Mouse (Mus musculus): ENCODE data around the gene Wasl. TPM values are rescaled to one million over a fixed set of nuclear protein-coding genes. Genes with fewer than 3 reads are reported as not detected.

The Wasl gene
- polyA plus RNA-seq, 1 experiment: 30.6 TPM

GRCm38 (mm10) chr6:24573319-24573718 lies 91.5 kb downstream of the Wasl start:
- TF ChIP-seq POLR2A (IDR thresholded peaks at IDR 0.05; ENCODE audit: borderline replicate concordance, extremely low read depth, insufficient read depth, insufficient read length, poor library complexity, severe bottlenecking) (no peak), CTCF (IDR thresholded peaks at IDR 0.05; ENCODE audit: borderline replicate concordance, extremely low read depth, insufficient read depth, insufficient read length) (no peak)
- no peak for DNase-seq (ENCODE audit: low read depth)

GRCm38 (mm10) chr6:24572431-24572830 lies 92.4 kb downstream of the Wasl start:
- TF ChIP-seq CTCF (IDR thresholded peaks at IDR 0.05; ENCODE audit: borderline replicate concordance, extremely low read depth, insufficient read depth, insufficient read length) (no peak), POLR2A (IDR thresholded peaks at IDR 0.05; ENCODE audit: borderline replicate concordance, extremely low read depth, insufficient read depth, insufficient read length, poor library complexity, severe bottlenecking) (no peak)

GRCm38 (mm10) chr6:24571126-24571525 lies 93.7 kb downstream of the Wasl start:
- TF ChIP-seq POLR2A (IDR thresholded peaks at IDR 0.05; ENCODE audit: borderline replicate concordance, extremely low read depth, insufficient read depth, insufficient read length, poor library complexity, severe bottlenecking): no peak
- no peak for TF ChIP-seq CTCF (IDR thresholded peaks at IDR 0.05; ENCODE audit: borderline replicate concordance, extremely low read depth, insufficient read depth, insufficient read length)
- no peak for DNase-seq (ENCODE audit: low read depth)

More at GRCm38 (mm10) chr6:24572431-24572830, 92.4 kb downstream of the Wasl start:
- no peak for DNase-seq (ENCODE audit: low read depth)

- no peak for DNase-seq (ENCODE audit: low read depth)
- TF ChIP-seq CTCF (IDR thresholded peaks at IDR 0.05; ENCODE audit: borderline replicate concordance, extremely low read depth, insufficient read depth, insufficient read length) (no peak), POLR2A (IDR thresholded peaks at IDR 0.05; ENCODE audit: borderline replicate concordance, extremely low read depth, insufficient read depth, insufficient read length, poor library complexity, severe bottlenecking) (no peak)
These were observed 94.5 kb downstream of the Wasl start for GRCm38 (mm10) chr6:24570278-24570677.

- TF ChIP-seq CTCF (IDR thresholded peaks at IDR 0.05; ENCODE audit: borderline replicate concordance, extremely low read depth, insufficient read depth, insufficient read length) (no peak), POLR2A (IDR thresholded peaks at IDR 0.05; ENCODE audit: borderline replicate concordance, extremely low read depth, insufficient read depth, insufficient read length, poor library complexity, severe bottlenecking) (no peak)
- DNase-seq (ENCODE audit: low read depth): no peak
These were observed 95.1 kb downstream of the Wasl start for GRCm38 (mm10) chr6:24569711-24570110.

GRCm38 (mm10) chr6:24568963-24569362 lies 95.8 kb downstream of the Wasl start:
- TF ChIP-seq CTCF (IDR thresholded peaks at IDR 0.05; ENCODE audit: borderline replicate concordance, extremely low read depth, insufficient read depth, insufficient read length): no peak
- no peak for TF ChIP-seq POLR2A (IDR thresholded peaks at IDR 0.05; ENCODE audit: borderline replicate concordance, extremely low read depth, insufficient read depth, insufficient read length, poor library complexity, severe bottlenecking)
- no peak for DNase-seq (ENCODE audit: low read depth)

GRCm38 (mm10) chr6:24564886-24565285 lies 99.9 kb downstream of the Wasl start:
- no peak for TF ChIP-seq POLR2A (IDR thresholded peaks at IDR 0.05; ENCODE audit: borderline replicate concordance, extremely low read depth, insufficient read depth, insufficient read length, poor library complexity, severe bottlenecking)
- no peak for TF ChIP-seq CTCF (IDR thresholded peaks at IDR 0.05; ENCODE audit: borderline replicate concordance, extremely low read depth, insufficient read depth, insufficient read length)

GRCm38 (mm10) chr6:24564081-24564480 lies 100.7 kb downstream of the Wasl start:
- peak; percentile 14 for DNase-seq (ENCODE audit: low read depth)

More at GRCm38 (mm10) chr6:24564886-24565285, 99.9 kb downstream of the Wasl start:
- DNase-seq (ENCODE audit: low read depth): no peak

More at GRCm38 (mm10) chr6:24564081-24564480, 100.7 kb downstream of the Wasl start:
- TF ChIP-seq POLR2A (IDR thresholded peaks at IDR 0.05; ENCODE audit: borderline replicate concordance, extremely low read depth, insufficient read depth, insufficient read length, poor library complexity, severe bottlenecking): no peak
- TF ChIP-seq CTCF (IDR thresholded peaks at IDR 0.05; ENCODE audit: borderline replicate concordance, extremely low read depth, insufficient read depth, insufficient read length): no peak

Other genes starting within 250 kb of the Wasl start
- 0.82 and 1.4 TPM in 2 replicates for gene Iqub, start 149.9 kb downstream of the Wasl start, polyA plus RNA-seq (2012; rRNA removed)
- gene Ndufa5, start 137.0 kb downstream of the Wasl start, polyA plus RNA-seq (2012; rRNA removed): 20.1 and 36.1 TPM in 2 replicates
- 0.01 and 0.03 TPM in 2 replicates for gene Asb15, start 136.9 kb downstream of the Wasl start, polyA plus RNA-seq (2012; rRNA removed)
- not detected in 2 replicates for gene Lmod2, start 67.2 kb downstream of the Wasl start, polyA plus RNA-seq (2012; rRNA removed)
- gene Hyal6, start 68.2 kb upstream of the Wasl start, polyA plus RNA-seq (2012; rRNA removed): not detected in 2 replicates
- gene Hyal4, start 83.3 kb upstream of the Wasl start, polyA plus RNA-seq (2012; rRNA removed): not detected in 2 replicates
- not detected in 2 replicates for gene Spam1, start 126.2 kb upstream of the Wasl start, polyA plus RNA-seq (2012; rRNA removed)
- not detected in 2 replicates for gene Hyal5, start 193.0 kb upstream of the Wasl start, polyA plus RNA-seq (2012; rRNA removed)